Mouse (Mus musculus): ENCODE measurements around the gene Podxl2. TPM values are rescaled to one million over a fixed set of nuclear protein-coding genes. Genes with fewer than 3 reads are reported as not detected.

The Podxl2 gene
- polyA plus RNA-seq, 1 experiment from 2014 or later, result 26.4 TPM

- Histone ChIP-seq H3K4me1 (ENCODE audit: control insufficient read depth, insufficient read depth, low read length) (peaks cover 12% of the 10 kb centered on the region), H3K4me2 (peak overlapping the region; percentile 85), H3K9me3 (replicated peaks; ENCODE audit: control insufficient read depth, low read length) (no peaks in the 10 kb centered on the region), H3K27me3 (ENCODE audit: control insufficient read depth, insufficient read depth, low read length) (no peaks in the 10 kb centered on the region), H3K9ac (ENCODE audit: low read depth, low read length) (peak overlapping the region; percentile 91), H3K36me3 (ENCODE audit: control insufficient read depth, insufficient read depth, low read length) (peaks cover 8% of the 10 kb centered on the region; the same call in 1 of the 2 replicates), H3K4me3 (ENCODE audit: low read depth, low read length) (peak overlapping the region; percentile 84), H3K27ac (ENCODE audit: low read depth, low read length) (peak overlapping the region; percentile 84; the same call in 1 of the 2 replicates)
- no peak for ATAC-seq (replicated peaks; ENCODE audit: insufficient number of reproducible peaks, low FRiP score, low TSS enrichment)
- 49% methylated on average over 9 of the region's 9 CpGs for WGBS (ENCODE audit: insufficient replicate concordance)
Measured at GRCm38 (mm10) chr6:88840791-88841513, 33.9 kb downstream of the Podxl2 start.

- WGBS (ENCODE audit: insufficient replicate concordance), result 68% methylated on average over 3 of the region's 3 CpGs
- Histone ChIP-seq H3K27me3 (ENCODE audit: control insufficient read depth, insufficient read depth, low read length) (no peaks in the 10 kb centered on the region), H3K9me3 (replicated peaks; ENCODE audit: control insufficient read depth, low read length) (no peaks in the 10 kb centered on the region), H3K4me2 (peak overlapping the region; percentile 85; the same call in 1 of the 2 replicates), H3K36me3 (ENCODE audit: control insufficient read depth, insufficient read depth, low read length) (peaks cover 9% of the 10 kb centered on the region; the same call in 1 of the 2 replicates), H3K9ac (ENCODE audit: low read depth, low read length) (no peak overlapping the region), H3K27ac (ENCODE audit: low read depth, low read length) (no peak overlapping the region), H3K4me3 (ENCODE audit: low read depth, low read length) (no peak overlapping the region), H3K4me1 (ENCODE audit: control insufficient read depth, insufficient read depth, low read length) (peaks cover 12% of the 10 kb centered on the region)
- no peak for ATAC-seq (replicated peaks; ENCODE audit: insufficient number of reproducible peaks, low FRiP score, low TSS enrichment)
Measured at GRCm38 (mm10) chr6:88840211-88840610, 34.6 kb downstream of the Podxl2 start.

DNA sequence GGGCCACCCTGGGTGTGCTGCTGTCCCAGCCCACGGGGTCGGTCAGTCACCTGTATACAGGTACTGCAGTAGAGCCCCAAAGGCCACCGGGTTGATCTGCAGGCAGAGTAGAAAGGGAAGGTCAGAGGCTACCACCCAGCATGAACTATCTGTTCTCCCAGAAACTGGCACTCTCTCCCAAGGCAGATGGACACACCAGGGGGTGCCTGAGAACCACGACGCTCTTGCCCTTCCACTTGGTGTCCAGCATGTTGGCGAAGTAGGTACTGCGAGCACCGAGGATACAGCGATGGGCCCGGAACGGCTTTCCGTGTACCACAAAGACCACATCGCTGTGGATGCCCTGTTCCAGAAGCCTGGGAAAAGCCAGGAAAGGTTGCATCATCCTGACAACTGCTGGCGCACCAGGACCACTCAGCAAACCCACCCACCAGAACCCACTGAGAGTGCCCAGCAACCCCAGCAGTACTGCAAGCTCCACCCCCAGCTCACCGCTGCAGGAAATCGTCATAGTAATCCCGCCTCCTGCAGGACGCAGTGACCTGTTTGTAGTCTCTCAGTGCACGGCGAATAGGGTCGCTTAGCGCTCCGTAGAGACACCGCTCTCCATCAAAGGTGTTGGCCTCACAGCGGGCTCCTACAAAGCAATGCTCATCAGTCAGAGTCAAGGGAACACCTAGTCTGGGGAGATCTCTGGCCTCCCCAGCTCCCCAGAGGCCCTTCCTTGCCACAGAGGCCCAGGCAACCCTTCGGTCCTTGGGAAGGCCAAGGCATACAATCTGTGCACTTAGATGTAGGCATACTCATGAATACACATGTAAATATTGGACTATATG lies 35.5 kb downstream of the Podxl2 start:
- H3K36me3 ChIP-seq (ENCODE audit: control insufficient read depth, insufficient read depth, low read length), result peaks cover 9% of the 10 kb centered on the region; the same call in 1 of the 2 replicates
- H3K9me3 ChIP-seq (replicated peaks; ENCODE audit: control insufficient read depth, low read length), result no peaks in the 10 kb centered on the region
- WGBS (ENCODE audit: insufficient replicate concordance), result 75% methylated on average over 26 of the region's 26 CpGs
- peaks cover 12% of the 10 kb centered on the region for H3K4me1 ChIP-seq (ENCODE audit: control insufficient read depth, insufficient read depth, low read length)
- no peak overlapping the region for H3K9ac ChIP-seq (ENCODE audit: low read depth, low read length)
- H3K27me3 ChIP-seq (ENCODE audit: control insufficient read depth, insufficient read depth, low read length), result no peaks in the 10 kb centered on the region
- H3K4me3 ChIP-seq (ENCODE audit: low read depth, low read length), result no peak overlapping the region
- H3K4me2 ChIP-seq, result no peak overlapping the region
- ATAC-seq (replicated peaks; ENCODE audit: insufficient number of reproducible peaks, low FRiP score, low TSS enrichment), result no peak
- H3K27ac ChIP-seq (ENCODE audit: low read depth, low read length), result no peak overlapping the region

- ATAC-seq (replicated peaks; ENCODE audit: insufficient number of reproducible peaks, low FRiP score, low TSS enrichment), result no peak
- Histone ChIP-seq H3K4me3 (ENCODE audit: low read depth, low read length) (no peak overlapping the region), H3K4me2 (no peak overlapping the region), H3K9me3 (replicated peaks; ENCODE audit: control insufficient read depth, low read length) (no peaks in the 10 kb centered on the region), H3K36me3 (ENCODE audit: control insufficient read depth, insufficient read depth, low read length) (peaks cover 9% of the 10 kb centered on the region; the same call in 1 of the 2 replicates), H3K27ac (ENCODE audit: low read depth, low read length) (no peak overlapping the region), H3K9ac (ENCODE audit: low read depth, low read length) (no peak overlapping the region), H3K4me1 (ENCODE audit: control insufficient read depth, insufficient read depth, low read length) (peaks cover 17% of the 10 kb centered on the region), H3K27me3 (ENCODE audit: control insufficient read depth, insufficient read depth, low read length) (no peaks in the 10 kb centered on the region)
- 89% methylated on average over 10 of the region's 10 CpGs for WGBS (ENCODE audit: insufficient replicate concordance)
Measured at GRCm38 (mm10) chr6:88838613-88839012, 36.2 kb downstream of the Podxl2 start.

GRCm38 (mm10) chr6:88837999-88838398 lies 36.8 kb downstream of the Podxl2 start:
- Histone ChIP-seq H3K4me3 (ENCODE audit: low read depth, low read length) (no peak overlapping the region), H3K27ac (ENCODE audit: low read depth, low read length) (no peak overlapping the region), H3K27me3 (ENCODE audit: control insufficient read depth, insufficient read depth, low read length) (no peaks in the 10 kb centered on the region), H3K4me1 (ENCODE audit: control insufficient read depth, insufficient read depth, low read length) (peaks cover 17% of the 10 kb centered on the region), H3K9me3 (replicated peaks; ENCODE audit: control insufficient read depth, low read length) (no peaks in the 10 kb centered on the region), H3K9ac (ENCODE audit: low read depth, low read length) (no peak overlapping the region), H3K4me2 (no peak overlapping the region), H3K36me3 (ENCODE audit: control insufficient read depth, insufficient read depth, low read length) (peaks cover 9% of the 10 kb centered on the region; the same call in 1 of the 2 replicates)
- 92% methylated on average over 12 of the region's 12 CpGs for WGBS (ENCODE audit: insufficient replicate concordance)
- ATAC-seq (replicated peaks; ENCODE audit: insufficient number of reproducible peaks, low FRiP score, low TSS enrichment), result no peak

- no peak overlapping the region for H3K4me3 ChIP-seq (ENCODE audit: low read depth, low read length)
- no peak overlapping the region for H3K4me2 ChIP-seq
- no peak for ATAC-seq (replicated peaks; ENCODE audit: insufficient number of reproducible peaks, low FRiP score, low TSS enrichment)
- no peak overlapping the region for H3K27ac ChIP-seq (ENCODE audit: low read depth, low read length)
- peaks cover 9% of the 10 kb centered on the region; the same call in 1 of the 2 replicates for H3K36me3 ChIP-seq (ENCODE audit: control insufficient read depth, insufficient read depth, low read length)
- WGBS (ENCODE audit: insufficient replicate concordance), result 87% methylated on average over 28 of the region's 28 CpGs
- no peaks in the 10 kb centered on the region for H3K9me3 ChIP-seq (replicated peaks; ENCODE audit: control insufficient read depth, low read length)
- no peak overlapping the region for H3K9ac ChIP-seq (ENCODE audit: low read depth, low read length)
- H3K27me3 ChIP-seq (ENCODE audit: control insufficient read depth, insufficient read depth, low read length), result no peaks in the 10 kb centered on the region
- peaks cover 14% of the 10 kb centered on the region for H3K4me1 ChIP-seq (ENCODE audit: control insufficient read depth, insufficient read depth, low read length)
Measured at GRCm38 (mm10) chr6:88836178-88836819, 38.5 kb downstream of the Podxl2 start.

DNA sequence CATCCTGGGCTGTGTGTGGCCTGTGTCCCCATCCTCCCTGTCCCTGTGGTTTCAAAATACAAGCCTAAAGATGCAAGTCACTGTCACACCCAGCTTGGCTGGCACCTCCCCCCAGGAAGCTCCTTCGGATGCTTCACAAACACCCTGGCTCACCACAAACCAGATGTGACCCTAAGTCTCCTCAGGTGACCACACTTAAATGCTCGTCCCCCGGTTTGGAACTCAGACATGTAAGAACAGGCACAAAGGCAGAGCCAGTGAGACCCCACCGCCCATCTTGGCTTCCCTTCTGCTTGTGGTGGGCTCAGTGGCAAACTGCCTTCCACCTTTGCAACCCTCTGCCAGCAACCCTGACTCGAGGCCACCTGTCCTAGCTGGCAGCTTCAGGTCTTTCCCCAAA lies 39.8 kb downstream of the Podxl2 start:
- H3K9me3 ChIP-seq (replicated peaks; ENCODE audit: control insufficient read depth, low read length), result no peaks in the 10 kb centered on the region
- no peak overlapping the region for H3K4me3 ChIP-seq (ENCODE audit: low read depth, low read length)
- H3K4me1 ChIP-seq (ENCODE audit: control insufficient read depth, insufficient read depth, low read length), result peaks cover 7% of the 10 kb centered on the region
- no peak overlapping the region for H3K4me2 ChIP-seq
- 76% methylated on average over 5 of the region's 5 CpGs for WGBS (ENCODE audit: insufficient replicate concordance)
- H3K9ac ChIP-seq (ENCODE audit: low read depth, low read length), result no peak overlapping the region
- H3K27ac ChIP-seq (ENCODE audit: low read depth, low read length), result no peak overlapping the region
- H3K36me3 ChIP-seq (ENCODE audit: control insufficient read depth, insufficient read depth, low read length), result peaks cover 9% of the 10 kb centered on the region; the same call in 1 of the 2 replicates
- 0 out of 2 replicates have a peak, but pooled peaks cover 3% of the 10 kb centered on the region for H3K27me3 ChIP-seq (ENCODE audit: control insufficient read depth, insufficient read depth, low read length)
- no peak for ATAC-seq (replicated peaks; ENCODE audit: insufficient number of reproducible peaks, low FRiP score, low TSS enrichment)

All from heart, embryonic 11.5 days (tissue).